Mouse (Mus musculus): Measurements from ENCODE around the gene Smarcd1. TPM values are rescaled to one million over a fixed set of nuclear protein-coding genes. Genes with fewer than 3 reads are reported as not detected.
A peak's percentile ranks its signal among the peaks of the same experiment; 100 is the strongest.

Gene Smarcd1
- polyA plus RNA-seq, 1 experiment from 2014 or later, result 80.6 TPM

- Histone ChIP-seq H3K4me2 (ENCODE audit: low read depth, severe bottlenecking) (no peak overlapping the region), H3K4me3 (ENCODE audit: low read depth, low read length) (no peak overlapping the region), H3K9ac (ENCODE audit: low read length) (no peak overlapping the region), H3K27ac (replicated peaks; ENCODE audit: low read depth, low read length) (no peak overlapping the region), H3K9me3 (ENCODE audit: control insufficient read depth, low read length) (no peaks in the 10 kb centered on the region), H3K27me3 (ENCODE audit: control insufficient read depth, insufficient read depth, low read length) (no peaks in the 10 kb centered on the region), H3K4me1 (ENCODE audit: control insufficient read depth, insufficient read depth, low read length) (no peaks in the 10 kb centered on the region), H3K36me3 (ENCODE audit: control insufficient read depth, insufficient read depth, low read length) (peaks cover 23% of the 10 kb centered on the region; the same call in 1 of the 2 replicates)
- DNase-seq (ENCODE audit: low spot score) (peak; percentile 81), ATAC-seq (ENCODE audit: insufficient number of reproducible peaks, low FRiP score, low TSS enrichment, low read depth) (no peak)
- 52% methylated on average over 7 of the region's 7 CpGs for WGBS
Observed at GRCm38 (mm10) chr15:99714858-99715257, 12.9 kb downstream of the Smarcd1 start.

GRCm38 (mm10) chr15:99715361-99715865, 13.5 kb downstream of the Smarcd1 start:
- no peak overlapping the region for H3K27ac ChIP-seq (replicated peaks; ENCODE audit: low read depth, low read length)
- H3K27me3 ChIP-seq (ENCODE audit: control insufficient read depth, insufficient read depth, low read length), result no peaks in the 10 kb centered on the region
- WGBS, result 80% methylated on average over 13 of the region's 13 CpGs
- peaks cover 20% of the 10 kb centered on the region; the same call in 1 of the 2 replicates for H3K36me3 ChIP-seq (ENCODE audit: control insufficient read depth, insufficient read depth, low read length)
- no peaks in the 10 kb centered on the region for H3K4me1 ChIP-seq (ENCODE audit: control insufficient read depth, insufficient read depth, low read length)
- no peak overlapping the region for H3K4me2 ChIP-seq (ENCODE audit: low read depth, severe bottlenecking)
- no peak overlapping the region for H3K4me3 ChIP-seq (ENCODE audit: low read depth, low read length)
- H3K9ac ChIP-seq (ENCODE audit: low read length), result no peak overlapping the region
- DNase-seq (ENCODE audit: low spot score) (no peak), ATAC-seq (ENCODE audit: insufficient number of reproducible peaks, low FRiP score, low TSS enrichment, low read depth) (no peak)
- H3K9me3 ChIP-seq (ENCODE audit: control insufficient read depth, low read length), result no peaks in the 10 kb centered on the region

- no peak overlapping the region for H3K4me3 ChIP-seq (ENCODE audit: low read depth, low read length)
- 68% methylated on average over 11 of the region's 11 CpGs for WGBS
Observed at GRCm38 (mm10) chr15:99715982-99716746, 14.2 kb downstream of the Smarcd1 start.

GRCm38 (mm10) chr15:99716814-99717213, 14.9 kb downstream of the Smarcd1 start:
- ATAC-seq (ENCODE audit: insufficient number of reproducible peaks, low FRiP score, low TSS enrichment, low read depth) (no peak), DNase-seq (ENCODE audit: low spot score) (no peak)
- Histone ChIP-seq H3K9ac (ENCODE audit: low read length) (no peak overlapping the region), H3K36me3 (ENCODE audit: control insufficient read depth, insufficient read depth, low read length) (peaks cover 7% of the 10 kb centered on the region; the same call in 1 of the 2 replicates), H3K27me3 (ENCODE audit: control insufficient read depth, insufficient read depth, low read length) (no peaks in the 10 kb centered on the region), H3K27ac (replicated peaks; ENCODE audit: low read depth, low read length) (no peak overlapping the region), H3K4me1 (ENCODE audit: control insufficient read depth, insufficient read depth, low read length) (no peaks in the 10 kb centered on the region), H3K9me3 (ENCODE audit: control insufficient read depth, low read length) (no peaks in the 10 kb centered on the region), H3K4me2 (ENCODE audit: low read depth, severe bottlenecking) (no peak overlapping the region), H3K4me3 (ENCODE audit: low read depth, low read length) (no peak overlapping the region)
- WGBS, result 89% methylated on average over 12 of the region's 12 CpGs

More at GRCm38 (mm10) chr15:99715982-99716746, 14.2 kb downstream of the Smarcd1 start:
- H3K36me3 ChIP-seq (ENCODE audit: control insufficient read depth, insufficient read depth, low read length), result peaks cover 12% of the 10 kb centered on the region; the same call in 1 of the 2 replicates
- no peaks in the 10 kb centered on the region for H3K4me1 ChIP-seq (ENCODE audit: control insufficient read depth, insufficient read depth, low read length)
- H3K27ac ChIP-seq (replicated peaks; ENCODE audit: low read depth, low read length), result no peak overlapping the region
- no peak overlapping the region for H3K9ac ChIP-seq (ENCODE audit: low read length)
- no peaks in the 10 kb centered on the region for H3K27me3 ChIP-seq (ENCODE audit: control insufficient read depth, insufficient read depth, low read length)
- no peak for ATAC-seq (ENCODE audit: insufficient number of reproducible peaks, low FRiP score, low TSS enrichment, low read depth)
- no peak overlapping the region for H3K4me2 ChIP-seq (ENCODE audit: low read depth, severe bottlenecking)
- H3K9me3 ChIP-seq (ENCODE audit: control insufficient read depth, low read length), result no peaks in the 10 kb centered on the region
- DNase-seq (ENCODE audit: low spot score), result no peak

- 77% methylated on average over 26 of the region's 26 CpGs for WGBS
- no peak within 1 kb of the TSS for H3K4me3 ChIP-seq (ENCODE audit: low read depth, low read length)
- no peak for DNase-seq (ENCODE audit: low spot score)
- H3K9ac ChIP-seq (ENCODE audit: low read length), result no peak within 1 kb of the TSS
- H3K36me3 ChIP-seq (ENCODE audit: control insufficient read depth, insufficient read depth, low read length), result peaks cover 5% of the 10 kb centered on the region; the same call in 1 of the 2 replicates
- H3K9me3 ChIP-seq (ENCODE audit: control insufficient read depth, low read length), result no peaks in the 10 kb centered on the region
- H3K4me1 ChIP-seq (ENCODE audit: control insufficient read depth, insufficient read depth, low read length), result no peaks in the 10 kb centered on the region
- H3K27ac ChIP-seq (replicated peaks; ENCODE audit: low read depth, low read length), result no peak within 1 kb of the TSS
- H3K4me2 ChIP-seq (ENCODE audit: low read depth, severe bottlenecking), result no peak within 1 kb of the TSS
- no peaks in the 10 kb centered on the region for H3K27me3 ChIP-seq (ENCODE audit: control insufficient read depth, insufficient read depth, low read length)
- ATAC-seq (ENCODE audit: insufficient number of reproducible peaks, low FRiP score, low TSS enrichment, low read depth), result no peak
Observed at GRCm38 (mm10) chr15:99717386-99718334, 15.7 kb downstream of the Smarcd1 start, which contains the start of gene Gpd1. Gpd1 (plus strand) TSS chr15:99717515.

- peaks cover 5% of the 10 kb centered on the region; the same call in 1 of the 2 replicates for H3K4me1 ChIP-seq (ENCODE audit: control insufficient read depth, insufficient read depth, low read length)
- H3K27ac ChIP-seq (replicated peaks; ENCODE audit: low read depth, low read length), result no peak overlapping the region
- no peak for DNase-seq (ENCODE audit: low spot score)
- H3K27me3 ChIP-seq (ENCODE audit: control insufficient read depth, insufficient read depth, low read length), result no peaks in the 10 kb centered on the region
- H3K4me2 ChIP-seq (ENCODE audit: low read depth, severe bottlenecking), result no peak overlapping the region
- H3K9ac ChIP-seq (ENCODE audit: low read length), result no peak overlapping the region
- H3K36me3 ChIP-seq (ENCODE audit: control insufficient read depth, insufficient read depth, low read length), result peaks cover 1% of the 10 kb centered on the region; the same call in 1 of the 2 replicates
- no peak overlapping the region for H3K4me3 ChIP-seq (ENCODE audit: low read depth, low read length)
- 88% methylated on average over 9 of the region's 9 CpGs for WGBS
- no peak for ATAC-seq (ENCODE audit: insufficient number of reproducible peaks, low FRiP score, low TSS enrichment, low read depth)
- H3K9me3 ChIP-seq (ENCODE audit: control insufficient read depth, low read length), result no peaks in the 10 kb centered on the region
Observed at GRCm38 (mm10) chr15:99718461-99719021, 16.6 kb downstream of the Smarcd1 start.

GRCm38 (mm10) chr15:99719865-99720264, 17.9 kb downstream of the Smarcd1 start:
- 81% methylated on average over 8 of the region's 8 CpGs for WGBS
- no peak overlapping the region for H3K27ac ChIP-seq (replicated peaks; ENCODE audit: low read depth, low read length)
- H3K4me3 ChIP-seq (ENCODE audit: low read depth, low read length), result no peak overlapping the region
- no peaks in the 10 kb centered on the region for H3K9me3 ChIP-seq (ENCODE audit: control insufficient read depth, low read length)
- no peaks in the 10 kb centered on the region for H3K27me3 ChIP-seq (ENCODE audit: control insufficient read depth, insufficient read depth, low read length)
- no peaks in the 10 kb centered on the region for H3K36me3 ChIP-seq (ENCODE audit: control insufficient read depth, insufficient read depth, low read length)
- ATAC-seq (ENCODE audit: insufficient number of reproducible peaks, low FRiP score, low TSS enrichment, low read depth), result no peak
- no peak overlapping the region for H3K4me2 ChIP-seq (ENCODE audit: low read depth, severe bottlenecking)
- no peak for DNase-seq (ENCODE audit: low spot score)
- H3K4me1 ChIP-seq (ENCODE audit: control insufficient read depth, insufficient read depth, low read length), result peaks cover 16% of the 10 kb centered on the region; the same call in 1 of the 2 replicates
- H3K9ac ChIP-seq (ENCODE audit: low read length), result no peak overlapping the region

Measured in limb, embryonic 11.5 days (tissue).